Mouse (Mus musculus): ENCODE results near the gene Arid1b. TPM values are rescaled to one million over a fixed set of nuclear protein-coding genes. Genes with fewer than 3 reads are reported as not detected.
A peak's percentile ranks its signal among the peaks of the same experiment; 100 is the strongest.

Gene Arid1b
- polyA plus RNA-seq, 2 experiments = 14.7 to 20.5 TPM

- Histone ChIP-seq H3K9me3 (ENCODE audit: control insufficient read depth, low read length) (no peaks in the 10 kb centered on the region), H3K27me3 (ENCODE audit: control insufficient read depth, insufficient read depth, low read length) (no peaks in the 10 kb centered on the region), H3K4me3 (replicated peaks; ENCODE audit: low read length) (no peak overlapping the region), H3K4me1 (ENCODE audit: control insufficient read depth, insufficient read depth, low read length) (peaks cover 10% of the 10 kb centered on the region; the same call in 1 of the 2 replicates), H3K9ac (ENCODE audit: low read depth, low read length, severe bottlenecking) (no peak overlapping the region), H3K27ac (replicated peaks; ENCODE audit: low read depth, low read length) (no peak overlapping the region), H3K4me2 (replicated peaks; ENCODE audit: low read depth, low read length, severe bottlenecking) (no peak overlapping the region), H3K36me3 (ENCODE audit: control insufficient read depth, insufficient read depth, low read length) (no peaks in the 10 kb centered on the region; the same call in 1 of the 2 replicates)
- WGBS = 66% methylated on average over 7 of the region's 7 CpGs
- ATAC-seq (ENCODE audit: low FRiP score, low read depth) (no peak), DNase-seq (ENCODE audit: low spot score) (no peak)
- no peak for TF ChIP-seq POLR2A (IDR thresholded peaks at IDR 0.05; ENCODE audit: borderline replicate concordance, extremely low read depth, insufficient read depth, insufficient read length)
Measured at GRCm38 (mm10) chr17:5157609-5158008, 163.5 kb downstream of the Arid1b start.

- Histone ChIP-seq H3K4me2 (replicated peaks; ENCODE audit: low read depth, low read length, severe bottlenecking) (no peak overlapping the region), H3K27me3 (ENCODE audit: control insufficient read depth, insufficient read depth, low read length) (no peaks in the 10 kb centered on the region), H3K4me3 (replicated peaks; ENCODE audit: low read length) (no peak overlapping the region), H3K9me3 (ENCODE audit: control insufficient read depth, low read length) (no peaks in the 10 kb centered on the region), H3K9ac (ENCODE audit: low read depth, low read length, severe bottlenecking) (no peak overlapping the region), H3K36me3 (ENCODE audit: control insufficient read depth, insufficient read depth, low read length) (no peaks in the 10 kb centered on the region; the same call in 1 of the 2 replicates), H3K27ac (replicated peaks; ENCODE audit: low read depth, low read length) (no peak overlapping the region), H3K4me1 (ENCODE audit: control insufficient read depth, insufficient read depth, low read length) (peaks cover 11% of the 10 kb centered on the region)
- ATAC-seq (ENCODE audit: low FRiP score, low read depth) (no peak), DNase-seq (ENCODE audit: low spot score) (no peak)
- WGBS = 50% methylated on average over 2 of the region's 2 CpGs
- no peak for TF ChIP-seq POLR2A (IDR thresholded peaks at IDR 0.05; ENCODE audit: borderline replicate concordance, extremely low read depth, insufficient read depth, insufficient read length)
Measured at GRCm38 (mm10) chr17:5162525-5162924, 168.4 kb downstream of the Arid1b start.

DNA sequence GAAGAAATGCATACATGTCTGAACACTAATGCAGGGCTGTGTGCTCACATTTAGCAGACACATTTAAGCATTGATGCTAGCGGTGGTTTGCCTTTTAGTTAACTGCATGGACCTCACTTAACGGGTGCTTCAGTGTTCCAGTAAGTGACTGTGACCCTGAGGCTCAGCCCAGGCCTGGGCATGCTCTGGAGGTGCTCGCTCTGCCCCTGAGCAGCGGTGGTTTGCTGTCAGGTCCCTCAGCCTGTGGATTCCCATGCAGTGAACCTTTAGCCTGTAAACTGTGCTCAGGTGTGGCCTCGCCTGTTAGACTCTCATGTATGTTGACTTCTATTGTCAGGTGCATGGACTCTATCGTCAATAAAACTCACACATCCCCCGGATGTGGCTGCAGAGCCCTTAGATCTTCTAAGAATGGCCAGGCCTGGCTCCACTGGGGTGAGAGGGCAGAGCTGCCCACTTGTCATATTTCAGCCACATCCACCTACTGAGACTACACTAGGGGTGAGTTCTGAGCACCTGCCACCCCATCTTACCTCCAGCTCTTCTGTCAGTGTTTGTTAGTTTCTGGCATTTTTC lies 169.2 kb downstream of the Arid1b start:
- H3K9ac ChIP-seq (ENCODE audit: low read depth, low read length, severe bottlenecking) = no peak overlapping the region
- no peak for DNase-seq (ENCODE audit: low spot score)
- 0 out of 2 replicates have a peak overlapping the region, but pooled peaks have one; percentile 26 for H3K27ac ChIP-seq (replicated peaks; ENCODE audit: low read depth, low read length)
- no peak overlapping the region for H3K4me2 ChIP-seq (replicated peaks; ENCODE audit: low read depth, low read length, severe bottlenecking)
- no peak for TF ChIP-seq POLR2A (IDR thresholded peaks at IDR 0.05; ENCODE audit: borderline replicate concordance, extremely low read depth, insufficient read depth, insufficient read length)
- no peaks in the 10 kb centered on the region for H3K9me3 ChIP-seq (ENCODE audit: control insufficient read depth, low read length)
- H3K4me3 ChIP-seq (replicated peaks; ENCODE audit: low read length) = no peak overlapping the region
- no peaks in the 10 kb centered on the region; the same call in 1 of the 2 replicates for H3K36me3 ChIP-seq (ENCODE audit: control insufficient read depth, insufficient read depth, low read length)
- WGBS = 76% methylated on average over 7 of the region's 7 CpGs
- no peaks in the 10 kb centered on the region for H3K27me3 ChIP-seq (ENCODE audit: control insufficient read depth, insufficient read depth, low read length)
- peaks cover 13% of the 10 kb centered on the region for H3K4me1 ChIP-seq (ENCODE audit: control insufficient read depth, insufficient read depth, low read length)
- ATAC-seq (ENCODE audit: low FRiP score, low read depth) = no peak

- H3K9me3 ChIP-seq (ENCODE audit: control insufficient read depth, low read length) = no peaks in the 10 kb centered on the region
- no peak overlapping the region for H3K27ac ChIP-seq (replicated peaks; ENCODE audit: low read depth, low read length)
- no peak for DNase-seq (ENCODE audit: low spot score)
- no peak overlapping the region for H3K4me2 ChIP-seq (replicated peaks; ENCODE audit: low read depth, low read length, severe bottlenecking)
- H3K27me3 ChIP-seq (ENCODE audit: control insufficient read depth, insufficient read depth, low read length) = no peaks in the 10 kb centered on the region
- peaks cover 13% of the 10 kb centered on the region for H3K4me1 ChIP-seq (ENCODE audit: control insufficient read depth, insufficient read depth, low read length)
- no peak for ATAC-seq (ENCODE audit: low FRiP score, low read depth)
- WGBS = 81% methylated on average over 4 of the region's 4 CpGs
- no peaks in the 10 kb centered on the region; the same call in 1 of the 2 replicates for H3K36me3 ChIP-seq (ENCODE audit: control insufficient read depth, insufficient read depth, low read length)
- no peak for TF ChIP-seq POLR2A (IDR thresholded peaks at IDR 0.05; ENCODE audit: borderline replicate concordance, extremely low read depth, insufficient read depth, insufficient read length)
- H3K4me3 ChIP-seq (replicated peaks; ENCODE audit: low read length) = no peak overlapping the region
- H3K9ac ChIP-seq (ENCODE audit: low read depth, low read length, severe bottlenecking) = no peak overlapping the region
Measured at GRCm38 (mm10) chr17:5164794-5165193, 170.7 kb downstream of the Arid1b start.

- no peak for DNase-seq (ENCODE audit: low spot score)
- Histone ChIP-seq H3K9me3 (ENCODE audit: control insufficient read depth, low read length) (no peaks in the 10 kb centered on the region), H3K4me3 (replicated peaks; ENCODE audit: low read length) (no peak overlapping the region), H3K4me1 (ENCODE audit: control insufficient read depth, insufficient read depth, low read length) (peaks cover 13% of the 10 kb centered on the region), H3K27me3 (ENCODE audit: control insufficient read depth, insufficient read depth, low read length) (no peaks in the 10 kb centered on the region), H3K27ac (replicated peaks; ENCODE audit: low read depth, low read length) (no peak overlapping the region), H3K36me3 (ENCODE audit: control insufficient read depth, insufficient read depth, low read length) (no peaks in the 10 kb centered on the region; the same call in 1 of the 2 replicates), H3K9ac (ENCODE audit: low read depth, low read length, severe bottlenecking) (no peak overlapping the region), H3K4me2 (replicated peaks; ENCODE audit: low read depth, low read length, severe bottlenecking) (no peak overlapping the region)
- no peak for TF ChIP-seq POLR2A (IDR thresholded peaks at IDR 0.05; ENCODE audit: borderline replicate concordance, extremely low read depth, insufficient read depth, insufficient read length)
- WGBS = 76% methylated on average over 15 of the region's 15 CpGs
- ATAC-seq (ENCODE audit: low FRiP score, low read depth) = peak; percentile 66
Measured at GRCm38 (mm10) chr17:5165201-5165825, 171.2 kb downstream of the Arid1b start.

Data from limb, embryonic 14.5 days (tissue).